Mouse (Mus musculus): Measurements from ENCODE around the gene Majin. TPM values are rescaled to one million over a fixed set of nuclear protein-coding genes. Genes with fewer than 3 reads are reported as not detected.

The Majin gene
- polyA plus RNA-seq, 1 experiment from 2014 or later: not detected

GRCm38 (mm10) chr19:6163872-6164547 is 20.2 kb upstream of the Majin start:
- CTCF ChIA-PET: no interaction called here
- TF ChIP-seq CTCF (IDR thresholded peaks at IDR 0.05): no peak
- POLR2A ChIA-PET: interaction anchor here (1.8 kb wide), 1 partner anchor 64 kb away, joined by 4 read pairs; no protein-coding TSS in a partner anchor
- in situ Hi-C loops (cut with MboI; ENCODE audit: low pct_unique_long_range_greater_than_20kb): no loop called here
- no peak for DNase-seq (ENCODE audit: low read depth, low spot score)
- peaks cover 10% of the 10 kb centered on the region for H3K27me3 ChIP-seq
- no peak for ATAC-seq

GRCm38 (mm10) chr19:6166750-6167149 is 17.4 kb upstream of the Majin start:
- no peak for DNase-seq (ENCODE audit: low read depth, low spot score)
- ATAC-seq: no peak
- CTCF ChIA-PET: interaction anchor here (1.9 kb wide), 1 partner anchor 67 kb away, joined by 5 read pairs; no protein-coding TSS in a partner anchor
- peaks cover 22% of the 10 kb centered on the region for H3K27me3 ChIP-seq
- in situ Hi-C loops (cut with MboI; ENCODE audit: low pct_unique_long_range_greater_than_20kb): no loop called here
- POLR2A ChIA-PET: no interaction called here
- TF ChIP-seq CTCF (IDR thresholded peaks at IDR 0.05): no peak

- H3K27me3 ChIP-seq: peaks cover 12% of the 10 kb centered on the region
- ATAC-seq (no peak), DNase-seq (ENCODE audit: low read depth, low spot score) (no peak)
- POLR2A ChIA-PET: interaction anchor here (0.6 kb wide), 1 partner anchor 50 kb away, joined by 3 read pairs; no protein-coding TSS in a partner anchor
- CTCF ChIA-PET: no interaction called here
- TF ChIP-seq CTCF (IDR thresholded peaks at IDR 0.05): no peak
- in situ Hi-C loops (cut with MboI; ENCODE audit: low pct_unique_long_range_greater_than_20kb): no loop called here
These were observed 13.0 kb upstream of the Majin start for GRCm38 (mm10) chr19:6171215-6171614.

GRCm38 (mm10) chr19:6174771-6175170 is 9.4 kb upstream of the Majin start:
- no peak for DNase-seq (ENCODE audit: low read depth, low spot score)
- peaks cover 16% of the 10 kb centered on the region for H3K27me3 ChIP-seq
- ChIA-PET CTCF (no interaction called here), POLR2A (no interaction called here)
- ATAC-seq: no peak
- TF ChIP-seq CTCF (IDR thresholded peaks at IDR 0.05): no peak
- in situ Hi-C loops (cut with MboI; ENCODE audit: low pct_unique_long_range_greater_than_20kb): no loop called here

GRCm38 (mm10) chr19:6178775-6179174 is 5.4 kb upstream of the Majin start:
- POLR2A ChIA-PET: no interaction called here
- no peak for ATAC-seq
- CTCF ChIA-PET: interaction anchor here (1.1 to 1.4 kb wide), 2 partner anchors 10 to 23 kb away, joined by 3 to 4 read pairs; no protein-coding TSS in a partner anchor
- TF ChIP-seq CTCF (IDR thresholded peaks at IDR 0.05): no peak
- DNase-seq (ENCODE audit: low read depth, low spot score): no peak
- in situ Hi-C loops (cut with MboI; ENCODE audit: low pct_unique_long_range_greater_than_20kb): no loop called here
- H3K27me3 ChIP-seq: peaks cover 9% of the 10 kb centered on the region

- in situ Hi-C loops (cut with MboI; ENCODE audit: low pct_unique_long_range_greater_than_20kb): no loop called here
- DNase-seq (ENCODE audit: low read depth, low spot score) (no peak), ATAC-seq (no peak)
- ChIA-PET POLR2A (no interaction called here), CTCF (no interaction called here)
- TF ChIP-seq CTCF (IDR thresholded peaks at IDR 0.05): no peak
- H3K27me3 ChIP-seq: peaks cover 9% of the 10 kb centered on the region
These were observed 2.6 kb upstream of the Majin start for GRCm38 (mm10) chr19:6181629-6182028.

GRCm38 (mm10) chr19:6182534-6182933 is 1.7 kb upstream of the Majin start:
- CTCF ChIA-PET: no interaction called here
- POLR2A ChIA-PET: no interaction called here
- in situ Hi-C loops (cut with MboI; ENCODE audit: low pct_unique_long_range_greater_than_20kb): no loop called here
- peaks cover 3% of the 10 kb centered on the region for H3K27me3 ChIP-seq
- ATAC-seq (no peak), DNase-seq (ENCODE audit: low read depth, low spot score) (no peak)
- TF ChIP-seq CTCF (IDR thresholded peaks at IDR 0.05): no peak

- CTCF ChIA-PET: interaction anchor here (1.2 kb wide), 1 partner anchor 16 kb away, joined by 3 read pairs; no protein-coding TSS in a partner anchor
- DNase-seq (ENCODE audit: low read depth, low spot score) (no peak), ATAC-seq (no peak)
These were observed 20.1 kb downstream of the Majin start for GRCm38 (mm10) chr19:6204265-6204664.

GRCm38 (mm10) chr19:6206716-6207115 is 22.5 kb downstream of the Majin start:
- POLR2A ChIA-PET: no interaction called here

More at GRCm38 (mm10) chr19:6204265-6204664, 20.1 kb downstream of the Majin start:
- TF ChIP-seq CTCF (IDR thresholded peaks at IDR 0.05): no peak
- in situ Hi-C loops (cut with MboI; ENCODE audit: low pct_unique_long_range_greater_than_20kb): no loop called here
- POLR2A ChIA-PET: no interaction called here
- peaks cover 13% of the 10 kb centered on the region for H3K27me3 ChIP-seq

GRCm38 (mm10) chr19:6216046-6216705 is 32.0 kb downstream of the Majin start:
- DNase-seq (ENCODE audit: low read depth, low spot score) (no peak), ATAC-seq (no peak)
- in situ Hi-C loops (cut with MboI; ENCODE audit: low pct_unique_long_range_greater_than_20kb): no loop called here
- CTCF ChIA-PET: interaction anchor here (1.2 to 1.9 kb wide), 2 partner anchors 8 to 12 kb away, joined by 3 to 7 read pairs; no protein-coding TSS in a partner anchor
- H3K27me3 ChIP-seq: no peaks in the 10 kb centered on the region
- POLR2A ChIA-PET: interaction anchor here (0.6 kb wide), 1 partner anchor 67 kb away, joined by 3 read pairs; no protein-coding TSS in a partner anchor
- no peak for TF ChIP-seq CTCF (IDR thresholded peaks at IDR 0.05)

More at GRCm38 (mm10) chr19:6206716-6207115, 22.5 kb downstream of the Majin start:
- no peak for ATAC-seq
- H3K27me3 ChIP-seq: peaks cover 3% of the 10 kb centered on the region
- no peak for TF ChIP-seq CTCF (IDR thresholded peaks at IDR 0.05)
- in situ Hi-C loops (cut with MboI; ENCODE audit: low pct_unique_long_range_greater_than_20kb): no loop called here
- CTCF ChIA-PET: no interaction called here
- DNase-seq (ENCODE audit: low read depth, low spot score): no peak

GRCm38 (mm10) chr19:6218606-6219005 is 34.4 kb downstream of the Majin start:
- TF ChIP-seq CTCF (IDR thresholded peaks at IDR 0.05): no peak
- POLR2A ChIA-PET: interaction anchor here (1.0 kb wide), 1 partner anchor 10 kb away, joined by 4 read pairs; no protein-coding TSS in a partner anchor
- no peak for ATAC-seq
- DNase-seq (ENCODE audit: low read depth, low spot score): no peak
- in situ Hi-C loops (cut with MboI; ENCODE audit: low pct_unique_long_range_greater_than_20kb): no loop called here
- CTCF ChIA-PET: interaction anchor here (1.4 kb wide), 1 partner anchor 10 kb away, joined by 3 read pairs; no protein-coding TSS in a partner anchor
- H3K27me3 ChIP-seq: no peaks in the 10 kb centered on the region

Data from Patski (cell line).